Mouse (Mus musculus) MEL (cell line): ENCODE measurements at regions not wholly inside any gene's neighbourhood (a gene's known extent, or its start where the extent isn't known, plus 50 kb on each side); places are given as distances from the start of the nearest gene placed in this dataset.

ENCODE experiments used
- DNase-seq: peaks from one replicate; pipeline ENCODE4 v3.0.0; 2011; ENCODE audit warnings: low read depth, low spot score
- H3K27ac ChIP-seq: 2 replicates; pipeline ENCODE4 v1.5.1; 2012; ENCODE audit warnings: low read depth, mild to moderate bottlenecking, control low read depth, low read length, moderate library complexity; ENCODE audit not compliant: control insufficient read depth
- H3K27me3 ChIP-seq, 2 experiments: fragments of 150-350 bp in 1 of 2; sonication (generic) in 1 of 2; 2 replicates each; pipeline ENCODE4 v1.6.1; 2012; ENCODE audit warnings: low read length in 2 of 2, mild to moderate bottlenecking in 2 of 2, improper control_type of control experiment in 1 of 2, moderate library complexity in 1 of 2; ENCODE audit not compliant: insufficient read depth in 2 of 2, control insufficient read depth in 1 of 2
- H3K36me3 ChIP-seq, 2 experiments: 2 replicates each; pipeline ENCODE4 v1.6.1; 2012 to 2014; ENCODE audit warnings: low read length in 2 of 2, improper control_type of control experiment in 1 of 2, inconsistent platforms in 1 of 2, mild to moderate bottlenecking in 1 of 2; ENCODE audit not compliant: insufficient read depth in 2 of 2, control insufficient read depth in 1 of 2
- H3K4me1 ChIP-seq, 2 experiments: fragments of 150-350 bp in 1 of 2; sonication (generic) in 1 of 2; 2 replicates each; pipeline ENCODE4 v1.6.1; 2012; ENCODE audit warnings: low read length in 2 of 2, improper control_type of control experiment in 1 of 2, mild to moderate bottlenecking in 1 of 2; ENCODE audit not compliant: insufficient read depth in 2 of 2, control insufficient read depth in 1 of 2
- H3K4me3 ChIP-seq, 2 experiments: fragments of 150-350 bp in 1 of 2; sonication (generic) in 1 of 2; 2 replicates each; pipeline ENCODE4 v1.5.1; 2012; ENCODE audit warnings: low read depth in 2 of 2, low read length in 2 of 2, mild to moderate bottlenecking in 2 of 2, moderate library complexity in 2 of 2, control low read depth in 1 of 2, improper control_type of control experiment in 1 of 2; ENCODE audit not compliant: control insufficient read depth in 1 of 2, insufficient read depth in 1 of 2
- H3K79me2 ChIP-seq: 2 replicates; pipeline ENCODE4 v1.6.1; 2012; ENCODE audit warnings: mild to moderate bottlenecking, low read length, moderate library complexity; ENCODE audit not compliant: control insufficient read depth, poor library complexity, insufficient read depth
- H3K9ac ChIP-seq: 2 replicates; pipeline ENCODE4 v1.6.1; 2012; ENCODE audit warnings: low read depth, mild to moderate bottlenecking, control low read depth, low read length, moderate library complexity; ENCODE audit not compliant: control insufficient read depth, poor library complexity, severe bottlenecking
- H3K9me3 ChIP-seq: fragments of 150-350 bp; sonication (generic); replicated peaks from 2 replicates; pipeline ENCODE4 v1.6.1; 2012; ENCODE audit warnings: mild to moderate bottlenecking, low read length, improper control_type of control experiment, moderate library complexity; ENCODE audit not compliant: insufficient read depth
- BHLHE40 ChIP-seq: IDR thresholded peaks from 2 replicates; pipeline ENCODE4 v1.6.1; 2012; ENCODE audit warnings: low read depth, mild to moderate bottlenecking, inconsistent platforms, low read length, improper control_type of control experiment, borderline replicate concordance
- E2F4 ChIP-seq: IDR thresholded peaks from 2 replicates; pipeline ENCODE4 v1.6.1; 2011; ENCODE audit warnings: low read depth, low read length, improper control_type of control experiment, borderline replicate concordance
- EP300 ChIP-seq, 2 experiments: IDR thresholded peaks; 2 replicates each; pipeline ENCODE4 v1.6.1; 2011; ENCODE audit warnings: improper control_type of control experiment in 2 of 2, low read length in 2 of 2, low read depth in 1 of 2, mild to moderate bottlenecking in 1 of 2
- ETS1 ChIP-seq: IDR thresholded peaks from 2 replicates; pipeline ENCODE4 v1.6.1; 2012; ENCODE audit warnings: low read depth, mild to moderate bottlenecking, inconsistent platforms, low read length, improper control_type of control experiment, moderate library complexity
- GATA1 ChIP-seq: IDR thresholded peaks from 2 replicates; pipeline ENCODE4 v1.6.1; 2011; ENCODE audit warnings: low read depth, low read length, improper control_type of control experiment
- HCFC1 ChIP-seq: IDR thresholded peaks from 2 replicates; pipeline ENCODE4 v1.6.1; 2012; ENCODE audit warnings: low read depth, mild to moderate bottlenecking, inconsistent platforms, low read length, improper control_type of control experiment, moderate library complexity
- MAFK ChIP-seq: IDR thresholded peaks from 2 replicates; pipeline ENCODE4 v1.6.1; 2011; ENCODE audit warnings: low read depth, mild to moderate bottlenecking, low read length, improper control_type of control experiment, borderline replicate concordance
- MAZ ChIP-seq: IDR thresholded peaks from 2 replicates; pipeline ENCODE4 v1.6.1; 2012; ENCODE audit warnings: low read depth, mild to moderate bottlenecking, inconsistent platforms, low read length, improper control_type of control experiment
- MXI1 ChIP-seq: IDR thresholded peaks from 2 replicates; pipeline ENCODE4 v1.6.1; 2011; ENCODE audit warnings: mild to moderate bottlenecking, low read depth, low read length, improper control_type of control experiment
- MYB ChIP-seq: IDR thresholded peaks from 2 replicates; pipeline ENCODE4 v1.6.1; 2011; ENCODE audit warnings: mild to moderate bottlenecking, low read depth, low read length, improper control_type of control experiment
- NELFE ChIP-seq: IDR thresholded peaks from 2 replicates; pipeline ENCODE4 v1.6.1; 2011; ENCODE audit warnings: low read depth, low read length, improper control_type of control experiment
- NRF1 ChIP-seq: IDR thresholded peaks from 2 replicates; pipeline ENCODE4 v1.6.1; 2014; ENCODE audit warnings: low read depth, mild to moderate bottlenecking, inconsistent platforms, low read length, improper control_type of control experiment, moderate library complexity; ENCODE audit not compliant: poor library complexity, insufficient read depth, severe bottlenecking
- POLR2AphosphoS5 ChIP-seq: IDR thresholded peaks from 2 replicates; pipeline ENCODE4 v1.6.1; 2012; ENCODE audit warnings: low read depth, borderline replicate concordance, mild to moderate bottlenecking, inconsistent platforms, low read length, moderate library complexity, mixed read lengths
- RAD21 ChIP-seq: IDR thresholded peaks from 2 replicates; pipeline ENCODE4 v1.6.1; 2011; ENCODE audit warnings: mild to moderate bottlenecking, low read depth, low read length, improper control_type of control experiment
- TBP ChIP-seq: IDR thresholded peaks from 2 replicates; pipeline ENCODE4 v1.8.0; 2011; ENCODE audit warnings: low read depth, low read length, improper control_type of control experiment
- TCF12 ChIP-seq: IDR thresholded peaks from 2 replicates; pipeline ENCODE4 v1.6.1; 2014; ENCODE audit warnings: low read depth, mild to moderate bottlenecking, inconsistent platforms, low read length, improper control_type of control experiment, moderate library complexity
- USF1 ChIP-seq: IDR thresholded peaks from 2 replicates; pipeline ENCODE4 v1.6.1; 2014; ENCODE audit warnings: low read depth, mild to moderate bottlenecking, inconsistent platforms, low read length, improper control_type of control experiment, moderate library complexity
- ZC3H11A ChIP-seq: IDR thresholded peaks from 2 replicates; pipeline ENCODE4 v1.6.1; 2012; ENCODE audit warnings: low read depth, mild to moderate bottlenecking, inconsistent platforms, low read length, improper control_type of control experiment
- ZNF384 ChIP-seq: IDR thresholded peaks from 2 replicates; pipeline ENCODE4 v1.6.1; 2012; ENCODE audit warnings: low read depth, mild to moderate bottlenecking, inconsistent platforms, low read length, improper control_type of control experiment

- no peaks in the 10 kb centered on the region; the same call in 1 of the 2 replicates for H3K9me3 ChIP-seq
- DNase-seq, result no peak
- TF ChIP-seq RAD21 (no peak), BHLHE40 (no peak), EP300 (IDR thresholded peaks at IDR 0.05; ENCODE audit: low read depth in 1 of 2, low read length in 2 of 2) (no peak), MAZ (no peak), HCFC1 (no peak), MAFK (no peak), MYB (no peak), ETS1 (no peak), TCF12 (no peak), GATA1 (no peak), ZNF384 (no peak), USF1 (no peak), NELFE (no peak), POLR2AphosphoS5 (no peak), ZC3H11A (no peak)
- TF ChIP-seq, all 39 proteins: peak for 0
- no peaks in the 10 kb centered on the region for H3K4me1 ChIP-seq
- no peaks in the 10 kb centered on the region for H3K27me3 ChIP-seq
- no peak overlapping the region for H3K27ac ChIP-seq
- H3K36me3 ChIP-seq, result no peaks in the 10 kb centered on the region
- H3K4me3 ChIP-seq, result no peak overlapping the region
- no peaks in the 10 kb centered on the region for H3K79me2 ChIP-seq
- no peak overlapping the region for H3K9ac ChIP-seq
Measured at GRCm38 (mm10) chr15:33888865-33889368, 468.8 kb downstream of the 9430069I07Rik start.

GRCm38 (mm10) chr15:33862224-33862752, 495.4 kb downstream of the 9430069I07Rik start:
- no peaks in the 10 kb centered on the region for H3K9me3 ChIP-seq
- H3K27me3 ChIP-seq, result no peaks in the 10 kb centered on the region
- no peak overlapping the region for H3K9ac ChIP-seq
- H3K4me1 ChIP-seq, result no peaks in the 10 kb centered on the region
- H3K36me3 ChIP-seq, result no peaks in the 10 kb centered on the region
- no peaks in the 10 kb centered on the region for H3K79me2 ChIP-seq
- DNase-seq, result no peak
- H3K27ac ChIP-seq, result no peak overlapping the region
- no peak overlapping the region for H3K4me3 ChIP-seq
- TF ChIP-seq MAZ, result no peak
- no peak for TF ChIP-seq ETS1
- no peak for TF ChIP-seq TBP
- no peak for TF ChIP-seq NRF1
- TF ChIP-seq MXI1, result no peak
- no peak for TF ChIP-seq E2F4
- no peak for TF ChIP-seq MYB
- no peak for TF ChIP-seq USF1
